Mouse (Mus musculus) embryonic facial prominence, embryonic 11.5 days (tissue): ENCODE results near the gene Gpat2. TPM values are rescaled to one million over a fixed set of nuclear protein-coding genes. Genes with fewer than 3 reads are reported as not detected.

Experiments used
- ATAC-seq: fragments of 200-750 bp; cut with Nextera tagmentation; replicated peaks from 2 replicates; pipeline ENCODE4 v1.8.0; 2017; ENCODE audit warnings: low read depth; ENCODE audit not compliant: insufficient number of reproducible peaks, low FRiP score, low TSS enrichment
- DNase-seq: peaks from one replicate; pipeline ENCODE4 v3.0.0-alpha.2; 2015; ENCODE audit warnings: low spot score
- H3K27ac ChIP-seq: fragments of 300-500 bp; sonication (generic); replicated peaks from 2 replicates; pipeline ENCODE4 v1.5.1; 2014; ENCODE audit warnings: mild to moderate bottlenecking, low read depth, low read length, control low read depth
- H3K27me3 ChIP-seq: fragments of 300-500 bp; sonication (generic); 2 replicates; pipeline ENCODE4 v1.6.1; 2014; ENCODE audit warnings: mild to moderate bottlenecking, low read length, moderate library complexity, mixed read lengths; ENCODE audit not compliant: control insufficient read depth, insufficient read depth
- H3K36me3 ChIP-seq: fragments of 300-500 bp; sonication (generic); replicated peaks from 2 replicates; pipeline ENCODE4 v1.6.1; 2014; ENCODE audit warnings: low read depth, mild to moderate bottlenecking, low read length, moderate library complexity, mixed read lengths; ENCODE audit not compliant: control insufficient read depth, insufficient read depth
- H3K4me1 ChIP-seq: fragments of 300-500 bp; sonication (generic); 2 replicates; pipeline ENCODE4 v1.6.1; 2014; ENCODE audit warnings: low read length, mixed read lengths; ENCODE audit not compliant: control insufficient read depth, insufficient read depth
- H3K4me2 ChIP-seq: fragments of 300-500 bp; sonication (generic); 2 replicates; pipeline ENCODE4 v1.6.1; 2014; ENCODE audit warnings: low read depth, mild to moderate bottlenecking, control low read depth, low read length, moderate library complexity
- H3K4me3 ChIP-seq: fragments of 300-500 bp; sonication (generic); 2 replicates; pipeline ENCODE4 v1.5.1; 2014; ENCODE audit warnings: low read depth, low read length, control low read depth
- H3K9ac ChIP-seq: fragments of 300-500 bp; sonication (generic); replicated peaks from 2 replicates; pipeline ENCODE4 v1.6.1; 2014; ENCODE audit warnings: mild to moderate bottlenecking, control low read depth, low read length
- H3K9me3 ChIP-seq: fragments of 300-500 bp; sonication (generic); replicated peaks from 2 replicates; pipeline ENCODE4 v1.6.1; 2016; ENCODE audit warnings: mild to moderate bottlenecking, low read length, inconsistent platforms, mixed read lengths; ENCODE audit not compliant: control insufficient read depth
- WGBS: fragments of 180-500 bp; shearing (Covaris S2); extraction: QIAGEN DNeasy Blood & Tissue Kit; methylation state at CpG from one replicate; pipeline ENCODE4 v1.1.7; 2014; 5-methylcytosine and 5-hydroxymethylcytosine counted together
- polyA plus RNA-seq: library from polyadenylated mRNA; unstranded; fragments of >200 nt; fragmentation: Nextera tagmentation; extraction: Ambion mirVana; gene quantifications from 2 replicates; pipeline ENCODE4 v1.2.1, GENCODE M21; 2014

Gene Gpat2
- polyA plus RNA-seq, 1 experiment from 2014 or later, result not detected

GRCm38 (mm10) chr2:127418266-127418970 is 6.6 kb upstream of the Gpat2 start:
- no peak overlapping the region for H3K4me2 ChIP-seq
- 71% methylated on average over 10 of the region's 10 CpGs for WGBS
- no peak for ATAC-seq

GRCm38 (mm10) chr2:127430238-127430637 is 5.2 kb downstream of the Gpat2 start:
- Histone ChIP-seq H3K4me3 (no peak overlapping the region), H3K9ac (no peak overlapping the region), H3K36me3 (no peaks in the 10 kb centered on the region), H3K4me1 (no peaks in the 10 kb centered on the region), H3K9me3 (no peaks in the 10 kb centered on the region), H3K4me2 (no peak overlapping the region), H3K27ac (no peak overlapping the region), H3K27me3 (no peaks in the 10 kb centered on the region)
- WGBS, result 20% methylated on average over 3 of the region's 3 CpGs
- ATAC-seq (no peak), DNase-seq (peak; percentile 72)

More at GRCm38 (mm10) chr2:127418266-127418970, 6.6 kb upstream of the Gpat2 start:
- Histone ChIP-seq H3K4me3 (no peak overlapping the region), H3K27me3 (no peaks in the 10 kb centered on the region), H3K9ac (no peak overlapping the region), H3K36me3 (no peaks in the 10 kb centered on the region), H3K4me1 (no peaks in the 10 kb centered on the region), H3K27ac (no peak overlapping the region), H3K9me3 (no peaks in the 10 kb centered on the region)
- DNase-seq, result no peak

GRCm38 (mm10) chr2:127433487-127434295 is 8.7 kb downstream of the Gpat2 start:
- no peak for ATAC-seq
- Histone ChIP-seq H3K4me2 (no peak overlapping the region), H3K4me1 (no peaks in the 10 kb centered on the region), H3K4me3 (no peak overlapping the region), H3K9ac (no peak overlapping the region), H3K9me3 (no peaks in the 10 kb centered on the region), H3K27ac (no peak overlapping the region), H3K36me3 (no peaks in the 10 kb centered on the region), H3K27me3 (no peaks in the 10 kb centered on the region)
- WGBS, result 82% methylated on average over 9 of the region's 9 CpGs
- DNase-seq, result no peak

GRCm38 (mm10) chr2:127435135-127435534 is 10.1 kb downstream of the Gpat2 start:
- WGBS, result 48% methylated on average over 2 of the region's 2 CpGs

GRCm38 (mm10) chr2:127435554-127435953 is 10.6 kb downstream of the Gpat2 start:
- no peak for DNase-seq
- Histone ChIP-seq H3K4me1 (no peaks in the 10 kb centered on the region), H3K27me3 (no peaks in the 10 kb centered on the region), H3K4me2 (no peak overlapping the region), H3K36me3 (no peaks in the 10 kb centered on the region), H3K27ac (no peak overlapping the region), H3K4me3 (no peak overlapping the region), H3K9ac (no peak overlapping the region), H3K9me3 (no peaks in the 10 kb centered on the region)
- WGBS, result 93% methylated on average over 2 of the region's 2 CpGs
- no peak for ATAC-seq

More at GRCm38 (mm10) chr2:127435135-127435534, 10.1 kb downstream of the Gpat2 start:
- Histone ChIP-seq H3K36me3 (no peaks in the 10 kb centered on the region), H3K4me2 (no peak overlapping the region), H3K27ac (no peak overlapping the region), H3K27me3 (no peaks in the 10 kb centered on the region), H3K4me1 (no peaks in the 10 kb centered on the region), H3K9ac (no peak overlapping the region), H3K9me3 (no peaks in the 10 kb centered on the region), H3K4me3 (no peak overlapping the region)
- DNase-seq, result peak; percentile 58
- ATAC-seq, result no peak

- Histone ChIP-seq H3K4me1 (no peaks in the 10 kb centered on the region), H3K36me3 (no peaks in the 10 kb centered on the region), H3K4me2 (no peak overlapping the region), H3K9me3 (no peaks in the 10 kb centered on the region), H3K9ac (no peak overlapping the region), H3K27me3 (no peaks in the 10 kb centered on the region), H3K4me3 (no peak overlapping the region), H3K27ac (no peak overlapping the region)
- DNase-seq, result no peak
- ATAC-seq, result no peak
- 92% methylated on average over 5 of the region's 5 CpGs for WGBS
Observed at GRCm38 (mm10) chr2:127437697-127438096, 12.7 kb downstream of the Gpat2 start.

- Histone ChIP-seq H3K9ac (peak within 1 kb of the TSS; percentile 80), H3K4me1 (no peaks in the 10 kb centered on the region), H3K9me3 (no peaks in the 10 kb centered on the region), H3K4me2 (peak within 1 kb of the TSS; percentile 56), H3K4me3 (peak within 1 kb of the TSS; percentile 69), H3K27me3 (no peaks in the 10 kb centered on the region), H3K27ac (no peak within 1 kb of the TSS), H3K36me3 (no peaks in the 10 kb centered on the region)
- ATAC-seq, result peak; percentile 78; the same call in 1 of the 2 replicates
- WGBS, result 4% methylated on average over 37 of the region's 37 CpGs
- DNase-seq, result peak; percentile 93
Observed at GRCm38 (mm10) chr2:127444055-127444789, 19.2 kb downstream of the Gpat2 start, which contains the start of gene Fahd2a. TSS of gene Fahd2a (minus strand) at chr2:127444565.
